Mouse (Mus musculus) hematopoietic stem cell, adult 5-6 weeks (primary cell): ENCODE results near the gene Krtap8-1. TPM values are rescaled to one million over a fixed set of nuclear protein-coding genes. Genes with fewer than 3 reads are reported as not detected.
A peak's percentile ranks its signal among the peaks of the same experiment; 100 is the strongest.

ENCODE experiments used
- ATAC-seq, 2 experiments: fragments of 125-278 bp in 1 of 2; replicated peaks in 1 of 2; 2 replicates each; pipeline ENCODE4 v1.8.0; 2016 to 2017; ENCODE audit warnings: inconsistent platforms in 2 of 2, mild to moderate bottlenecking in 2 of 2, moderate number of reproducible peaks in 2 of 2, low read depth in 1 of 2, moderate TSS enrichment in 1 of 2; ENCODE audit not compliant: low FRiP score in 2 of 2, poor library complexity in 2 of 2, severe bottlenecking in 2 of 2, insufficient read depth in 1 of 2, low TSS enrichment in 1 of 2
- total RNA-seq: library from RNA; stranded (forward); fragments of 172-1452, 232-1000 nt; gene quantifications from 2 replicates; pipeline ENCODE4 v1.2.3, GENCODE M21; 2017

The Krtap8-1 gene
- not detected in 2 replicates for total RNA-seq

DNA sequence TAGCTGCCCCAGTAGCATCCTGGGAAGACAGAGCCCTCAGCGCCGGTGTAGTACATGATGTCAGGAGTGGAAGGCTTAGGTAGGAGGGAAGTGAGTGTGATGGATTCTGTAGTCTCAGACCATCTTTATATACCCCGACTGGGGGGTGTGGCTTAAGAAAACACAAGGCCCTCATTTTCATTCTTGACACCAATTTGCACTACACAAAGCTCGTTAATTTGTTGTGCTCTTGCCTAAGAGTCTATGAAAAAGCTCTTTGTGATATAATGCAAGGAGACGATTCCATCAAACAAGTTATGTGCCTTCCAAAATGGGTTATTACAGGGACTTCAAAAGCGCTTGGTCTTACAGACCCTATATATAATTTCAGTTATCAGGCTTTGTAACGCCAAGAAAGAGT is at the start of gene Krtap8-1:
Gene Krtap8-1, minus strand, starts transcription at position 101 of the 400 bp plus-strand sequence.
- ATAC-seq: no peak

DNA sequence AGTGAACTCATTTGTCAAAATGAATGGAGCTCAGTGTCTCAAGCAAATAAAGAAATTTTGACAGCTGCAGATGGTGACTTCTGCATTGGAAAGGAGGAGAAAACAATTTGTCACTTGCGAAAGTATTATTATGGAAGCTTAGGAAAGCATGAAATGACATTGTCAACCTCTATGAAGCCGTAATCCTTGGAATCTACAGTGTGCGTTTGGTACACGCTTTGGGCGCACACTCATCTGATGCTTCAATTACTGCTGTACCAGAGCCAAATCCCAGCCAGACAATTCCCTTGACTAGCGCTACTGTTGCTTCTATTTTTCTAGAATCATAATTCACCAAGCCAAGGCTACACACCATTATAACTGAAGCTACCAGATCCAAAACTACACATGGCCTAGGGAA is 49.6 kb upstream of the Krtap8-1 start:
- ATAC-seq: no peak

DNA sequence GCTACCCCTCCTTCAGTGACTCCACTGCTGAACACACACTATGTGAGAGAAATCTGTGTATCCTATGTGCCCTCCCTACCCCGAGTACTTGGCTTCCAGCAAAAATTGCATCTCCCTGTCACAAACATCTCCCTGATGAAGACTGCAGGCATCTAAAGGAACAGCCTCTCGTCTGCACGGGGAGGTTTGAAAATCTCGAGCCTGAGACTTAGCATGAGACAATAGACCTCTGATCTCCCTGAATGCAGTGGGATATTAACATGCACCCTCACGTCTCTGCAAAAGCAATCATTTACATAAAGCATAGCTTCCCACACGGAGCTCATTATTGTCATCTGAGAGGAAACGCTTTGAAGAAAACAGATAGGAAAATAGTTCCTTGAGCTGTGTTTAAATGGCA is 42.8 kb upstream of the Krtap8-1 start:
- ATAC-seq: no peak

DNA sequence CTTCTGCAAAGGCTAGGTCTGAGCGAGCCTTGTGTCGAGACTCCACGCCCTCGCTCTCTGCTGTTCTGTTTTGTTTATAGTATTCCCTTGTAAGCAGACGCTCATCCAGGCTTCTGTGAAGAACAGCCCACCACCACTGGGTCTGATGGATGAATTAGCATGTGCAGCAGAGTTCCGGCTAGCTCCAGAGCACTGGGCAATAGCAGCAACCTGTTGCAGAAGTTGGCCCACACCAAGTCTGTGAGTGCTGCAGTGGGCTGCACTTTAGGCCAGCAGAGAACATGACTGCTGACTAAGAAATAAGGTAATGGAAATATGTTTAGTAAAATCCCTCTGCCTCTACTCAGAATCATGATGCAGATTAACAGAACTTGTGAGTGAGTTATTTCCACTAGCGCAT is 42.1 kb upstream of the Krtap8-1 start:
- ATAC-seq: no peak

DNA sequence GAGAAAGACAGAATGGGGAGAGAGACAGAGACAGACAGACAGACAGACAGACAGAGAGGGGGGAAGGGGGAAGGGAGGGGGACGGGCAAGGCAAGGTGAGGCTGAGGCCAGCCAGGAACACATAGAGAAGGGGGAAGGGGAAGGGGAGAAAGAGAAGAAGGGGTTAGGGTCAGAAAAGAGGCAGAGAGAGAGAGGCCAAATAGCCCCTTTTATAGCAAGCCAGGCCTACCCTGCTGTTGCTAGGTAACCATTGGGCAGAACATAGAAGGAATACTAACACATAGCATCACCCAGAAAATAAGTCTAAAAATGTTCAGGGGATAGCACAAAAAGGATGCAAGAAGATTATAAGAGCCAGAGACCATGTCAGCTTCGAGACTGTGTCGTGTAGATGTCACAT is 40.6 kb upstream of the Krtap8-1 start:
- no peak for ATAC-seq

DNA sequence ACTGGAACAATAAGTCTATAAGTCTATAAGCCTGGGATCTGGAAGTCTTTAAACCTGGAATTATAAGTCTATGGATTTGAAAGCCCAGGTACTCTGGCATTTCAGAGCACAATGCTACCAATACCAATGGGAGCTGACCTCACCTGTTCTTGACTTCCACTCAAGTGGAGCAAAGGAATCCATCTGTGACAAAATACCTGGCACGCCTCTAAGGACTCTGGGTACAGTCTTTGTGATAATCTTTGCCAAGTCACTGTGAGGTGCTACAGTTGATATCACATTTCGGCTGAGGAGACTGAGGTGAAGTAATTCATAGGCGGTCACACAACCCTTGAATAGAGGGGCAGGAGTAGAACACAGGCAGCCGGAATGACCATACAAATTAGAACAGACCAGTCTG is 33.2 kb upstream of the Krtap8-1 start:
- no peak for ATAC-seq

DNA sequence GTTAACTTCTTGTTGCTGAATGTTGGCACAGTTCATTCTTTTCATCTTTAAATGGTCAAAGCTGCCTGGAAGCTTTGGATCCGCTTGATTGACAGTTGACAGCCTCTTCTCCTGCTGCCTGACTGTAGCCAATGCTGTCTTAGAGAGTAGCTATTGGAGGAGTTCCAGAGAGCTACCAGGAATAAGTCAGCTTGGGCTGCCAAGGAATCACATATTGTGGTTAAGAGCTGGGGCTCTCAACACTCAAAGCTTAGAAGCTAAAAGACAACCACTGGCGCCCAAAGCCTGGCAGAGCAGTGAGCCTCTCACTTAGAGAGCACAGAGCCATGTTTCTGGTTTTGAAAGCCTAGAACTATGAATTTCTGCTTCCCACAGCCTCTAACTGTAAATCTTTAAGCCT is 32.8 kb upstream of the Krtap8-1 start:
- no peak for ATAC-seq

DNA sequence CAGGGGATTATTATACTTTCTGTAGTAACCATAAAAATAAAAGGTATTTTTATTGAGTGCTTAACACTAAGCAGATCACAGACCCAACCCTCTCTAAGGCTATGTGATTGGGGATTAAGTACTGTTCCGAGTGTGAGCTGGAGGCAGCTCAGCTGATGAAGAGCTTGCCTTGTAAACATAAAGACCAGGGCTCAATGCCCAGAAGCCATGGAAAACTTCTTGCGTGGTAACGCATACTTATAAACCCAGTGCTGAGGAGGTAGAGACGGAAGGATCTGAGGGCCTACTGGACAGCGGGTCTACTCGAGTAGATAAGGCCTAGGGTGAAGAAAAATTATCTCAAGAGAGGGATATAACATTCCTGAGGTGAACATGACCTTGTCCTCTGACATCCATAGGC is 32.3 kb upstream of the Krtap8-1 start:
- no peak for ATAC-seq

DNA sequence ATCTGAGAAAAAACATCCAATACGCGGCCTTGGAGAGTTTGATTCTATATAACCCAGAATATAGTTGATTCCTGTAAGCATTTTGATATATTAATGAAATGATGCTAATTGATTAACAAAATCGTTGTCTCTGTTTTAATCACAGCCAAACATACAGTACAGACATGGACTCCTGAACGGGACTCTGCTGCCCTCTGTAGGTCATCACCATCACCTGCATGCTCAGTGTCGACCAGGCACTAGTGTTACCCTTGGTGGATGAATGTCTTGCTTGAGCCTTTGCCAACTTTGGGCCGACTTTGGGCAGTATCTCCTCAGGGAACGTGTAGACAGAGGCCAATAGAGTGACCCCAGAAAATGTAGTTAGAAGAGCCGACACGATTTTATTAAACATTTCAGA is 29.9 kb upstream of the Krtap8-1 start:
- ATAC-seq: peak; percentile 48 to 75; a peak in 3 of 4 replicates

DNA sequence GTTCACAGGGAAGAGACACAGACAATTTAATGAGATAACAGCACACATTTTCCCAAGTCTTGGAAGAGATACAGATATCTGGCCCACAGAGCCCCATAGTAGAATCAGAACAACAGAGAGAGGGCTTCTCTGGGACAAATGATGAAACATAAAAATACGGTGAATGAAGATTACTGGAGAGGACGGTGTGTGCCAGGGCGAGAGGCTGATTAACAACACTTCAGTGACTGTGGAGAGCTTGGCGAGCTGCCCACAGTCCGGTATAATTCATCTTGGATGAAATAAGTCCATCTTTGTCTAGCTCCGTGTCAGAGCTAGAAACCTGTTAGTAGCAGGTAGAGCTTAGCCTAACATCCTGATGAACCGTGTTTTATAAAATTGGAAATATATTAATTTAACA is 25.7 kb upstream of the Krtap8-1 start:
- no peak for ATAC-seq

DNA sequence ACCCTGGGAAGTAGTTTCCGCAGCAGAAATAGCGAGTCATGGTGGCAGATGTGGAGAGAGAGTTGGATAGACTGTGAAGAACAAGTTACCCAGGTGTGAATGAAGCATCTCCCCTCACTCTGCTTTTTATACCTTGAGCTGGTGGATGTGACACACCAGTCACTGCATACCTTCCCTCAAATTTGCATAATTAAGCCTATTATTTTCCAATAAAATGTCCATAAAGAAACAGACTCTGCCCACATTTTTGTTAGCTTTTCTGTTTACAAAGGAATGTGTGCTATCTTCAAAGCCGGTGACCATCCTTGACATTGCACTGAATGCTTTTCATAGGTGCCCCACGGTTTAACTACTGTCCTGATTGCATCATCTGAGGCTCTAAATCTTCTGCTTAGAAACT is 20.5 kb upstream of the Krtap8-1 start, which contains the start of gene Krtap7-1:
Gene Krtap7-1, minus strand, starts transcription at position 101 of the 400 bp plus-strand sequence.
- no peak for ATAC-seq

DNA sequence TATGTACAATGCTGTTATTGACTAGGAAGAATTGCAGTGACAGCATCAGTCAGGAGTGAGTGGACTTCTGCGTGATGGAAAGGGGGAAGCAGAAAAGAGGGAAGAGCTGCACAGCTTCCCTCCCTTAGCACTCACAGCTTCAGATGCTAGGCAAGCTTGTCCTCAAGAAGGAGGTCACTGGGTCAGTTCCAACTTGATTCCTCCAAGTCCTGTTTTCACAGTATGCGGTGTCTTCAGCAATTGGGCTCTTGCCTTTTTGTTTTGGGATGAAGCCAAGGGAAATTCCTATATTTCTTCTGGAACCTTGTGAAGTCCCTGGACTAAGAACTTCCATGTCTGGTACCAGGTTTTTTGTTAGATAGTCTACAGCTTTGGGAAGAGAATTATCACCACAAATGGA is 15.8 kb upstream of the Krtap8-1 start:
- ATAC-seq: no peak

DNA sequence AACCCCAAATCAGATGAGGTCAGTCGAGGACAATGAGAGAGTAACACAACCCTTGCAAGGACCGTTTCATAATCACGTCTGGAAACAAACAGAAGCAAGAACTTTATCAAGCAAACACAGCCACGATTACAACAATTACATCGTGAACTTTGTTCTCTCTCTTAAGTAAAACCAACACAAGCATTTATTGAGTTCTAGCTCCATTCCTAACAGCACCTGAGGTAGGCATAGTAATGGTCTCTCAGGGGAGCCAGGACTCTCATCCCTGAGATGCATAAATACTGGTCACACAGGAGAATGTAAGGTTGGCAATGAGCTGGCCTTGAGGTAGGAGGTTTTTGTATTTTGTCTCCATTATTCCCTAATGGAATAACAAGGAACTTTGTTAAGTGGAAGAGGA is 14.1 kb upstream of the Krtap8-1 start:
- no peak for ATAC-seq

DNA sequence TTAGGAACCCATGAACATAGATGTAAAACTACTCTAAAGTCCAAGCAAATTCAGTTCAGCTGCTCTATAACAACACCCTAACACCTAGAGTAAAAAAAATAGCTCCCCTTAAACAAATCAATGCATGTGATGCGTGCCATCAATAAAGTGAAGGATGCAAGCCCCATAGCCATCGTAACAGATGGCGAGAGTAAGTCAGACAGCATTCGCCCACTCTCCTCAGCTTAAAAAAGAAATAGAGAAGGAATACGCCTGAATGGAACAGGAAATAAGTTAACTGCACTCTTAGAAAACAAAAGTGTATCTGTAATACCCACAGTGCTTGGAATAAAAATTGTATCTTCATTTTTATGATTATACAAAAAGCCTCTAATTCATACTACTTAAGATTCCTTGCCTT is 9.2 kb upstream of the Krtap8-1 start:
- ATAC-seq: no peak

DNA sequence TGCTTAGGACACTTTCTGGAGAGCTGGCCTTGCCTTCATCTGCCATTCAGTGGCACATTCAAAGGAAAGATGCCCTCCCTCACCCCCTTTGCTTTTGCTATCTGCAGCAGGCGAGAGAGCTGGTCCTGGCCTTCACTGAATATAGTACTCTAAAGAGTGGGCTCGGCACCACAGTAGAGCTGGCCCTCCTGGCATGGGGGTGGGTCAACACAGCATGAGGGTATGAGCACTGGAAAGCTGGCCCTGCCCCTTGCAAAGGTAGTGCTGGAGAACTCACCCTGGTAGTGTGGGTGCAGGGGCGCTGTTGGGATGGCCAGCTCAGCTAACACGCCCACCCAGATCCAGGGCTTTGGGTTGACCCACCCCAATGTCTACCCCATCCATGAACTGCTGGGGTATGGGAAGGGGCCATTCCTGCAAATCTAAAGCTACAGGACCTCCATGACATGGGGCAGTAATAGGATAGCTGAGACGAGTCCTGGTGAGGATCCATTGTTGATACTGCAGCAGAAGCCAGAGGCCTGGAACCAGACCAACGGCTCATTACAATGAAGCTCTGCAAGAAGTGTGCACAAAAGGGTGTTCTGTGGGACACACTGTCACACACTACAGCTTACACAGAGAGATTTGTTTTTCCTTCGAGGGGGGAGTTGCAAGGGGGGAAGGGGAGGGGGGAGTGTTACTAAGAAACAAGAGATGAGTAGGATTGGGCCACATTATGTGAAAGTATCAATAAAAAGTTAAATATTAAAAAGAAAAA is 7.8 kb upstream of the Krtap8-1 start:
- ATAC-seq: no peak

DNA sequence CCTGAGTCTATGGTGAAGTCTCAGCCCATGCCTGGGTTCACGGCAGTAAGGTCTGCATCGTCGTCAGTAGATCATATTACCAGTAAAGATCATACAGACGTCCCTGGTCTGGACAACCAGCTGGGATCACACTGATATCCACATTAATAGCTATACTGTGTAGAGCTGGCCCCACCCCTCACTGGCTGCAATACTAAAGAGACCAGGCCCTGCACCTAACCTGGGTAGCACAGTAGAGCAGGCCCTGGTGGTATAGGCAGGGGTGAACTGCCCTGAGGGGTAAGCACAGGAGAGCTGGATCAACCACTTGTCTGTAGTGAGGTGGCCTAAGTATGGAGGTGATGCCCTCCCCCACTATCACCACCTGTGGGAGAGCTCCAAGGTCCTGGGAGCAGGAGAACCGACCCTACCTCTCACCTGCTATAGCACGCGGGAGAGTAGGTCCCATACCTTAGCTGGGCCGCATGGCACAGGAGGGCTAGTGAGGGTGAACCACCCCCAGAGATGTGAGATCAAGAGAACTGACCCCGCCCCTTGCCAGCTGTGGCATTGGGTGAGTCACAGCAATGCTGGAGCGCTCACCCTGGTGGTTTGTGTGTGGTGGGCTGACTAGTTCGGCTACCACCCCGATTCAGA is 10.0 kb downstream of the Krtap8-1 start:
- no peak for ATAC-seq

DNA sequence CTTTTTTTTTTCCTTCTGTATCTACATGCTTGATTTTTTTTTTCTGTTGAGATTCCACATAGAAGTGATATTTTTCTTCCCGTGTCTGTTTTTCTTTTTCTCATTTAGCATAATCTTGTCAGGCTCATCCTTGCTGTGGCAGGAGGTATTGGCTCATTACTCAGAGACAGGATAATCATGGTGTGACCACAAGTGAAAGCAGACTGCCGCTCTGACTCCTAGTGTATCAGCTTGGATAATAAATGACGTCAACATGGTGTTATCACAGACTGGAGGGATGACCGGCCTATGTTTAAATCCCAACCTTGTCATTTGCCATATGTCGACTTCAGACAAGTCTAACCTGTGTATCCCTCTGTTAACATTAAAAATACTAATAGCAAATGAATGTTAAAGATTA is 26.6 kb downstream of the Krtap8-1 start:
- no peak for ATAC-seq
